Mouse (Mus musculus): Measurements from ENCODE around the gene Prdm1.

DNA sequence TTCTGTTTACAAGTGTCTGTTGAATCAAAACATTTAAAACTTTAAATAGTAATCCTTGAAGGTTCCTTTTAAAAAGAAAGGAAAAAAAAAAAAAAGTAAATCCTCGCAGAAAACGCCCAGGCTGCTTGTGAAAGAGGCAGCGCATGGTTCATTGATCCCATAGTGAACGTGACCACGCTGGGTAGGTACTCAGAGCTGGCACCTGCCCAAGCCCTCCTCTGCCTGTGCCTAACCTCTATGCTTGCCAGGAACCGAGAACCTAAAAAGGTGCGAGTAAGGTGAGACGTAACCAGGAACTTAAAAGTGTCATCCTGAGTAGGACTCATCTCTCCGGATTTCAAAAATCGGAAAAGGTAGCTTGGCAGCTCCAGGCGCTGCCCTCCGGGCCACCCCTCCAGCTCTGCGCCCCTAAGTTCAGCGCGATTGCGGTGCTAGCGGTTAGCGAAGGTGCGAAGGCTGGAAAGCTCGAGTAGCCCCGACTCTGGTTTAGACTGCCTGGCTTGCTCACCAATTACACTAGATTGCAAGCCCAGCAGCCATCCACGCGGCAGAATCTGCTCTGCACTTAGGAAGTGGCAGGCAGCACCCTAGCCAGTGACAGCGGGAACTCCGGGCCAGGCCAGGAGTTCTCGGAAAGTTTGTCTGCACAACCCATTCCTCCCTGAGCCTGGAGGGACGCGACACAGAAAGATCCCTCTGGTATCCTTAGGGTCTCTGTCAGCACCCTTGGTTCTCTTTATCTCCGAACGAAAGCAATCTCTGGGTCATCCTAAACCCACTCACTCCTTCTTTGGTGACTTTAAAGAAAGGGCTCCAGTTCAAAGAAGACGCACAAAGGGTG, 1.3 kb downstream of the Prdm1 start:
- no peak for TF ChIP-seq CTCF (IDR thresholded peaks at IDR 0.05; ENCODE audit: low read depth, low read length)
- TF ChIP-seq POLR2A (IDR thresholded peaks at IDR 0.05; ENCODE audit: extremely low read depth, insufficient read depth, low read length): no peak

All from liver, adult 2 months (tissue).